26 mouse cellular contexts compared by ENCODE assay signal in genomic region chr15:89165478-89165877, GRCm38 (mm10). TPM values are rescaled to one million over a fixed set of nuclear protein-coding genes. Genes with fewer than 3 reads are reported as not detected.
"Had no signal": no experiment of that assay in that cellular context is flagged by ENCODE, and none has a peak within 500 bp of the region (broad histone marks: within the 10 kb centered on the region; RNA-seq: fewer than 3 reads in every experiment).

No protein-coding gene starts in this region.

- H3K4me2 ChIP-seq: embryonic facial prominence, embryonic 12.5 days; embryonic facial prominence, embryonic 13.5 days; embryonic facial prominence, embryonic 15.5 days; forebrain, embryonic 12.5 days; forebrain, embryonic 13.5 days; forebrain, embryonic 15.5 days had no signal

- ATAC-seq: forebrain, embryonic 13.5 days; forebrain, embryonic 14.5 days; forebrain, embryonic 15.5 days; forebrain, embryonic 16.5 days; forebrain, postnatal 0 days had no signal

- H3K9ac ChIP-seq: embryonic facial prominence, embryonic 12.5 days; embryonic facial prominence, embryonic 13.5 days; embryonic facial prominence, embryonic 15.5 days; forebrain, embryonic 12.5 days; forebrain, embryonic 13.5 days; forebrain, embryonic 15.5 days; forebrain, postnatal 0 days had no signal

- H3K27ac ChIP-seq: embryonic facial prominence, embryonic 10.5 days; embryonic facial prominence, embryonic 12.5 days; embryonic facial prominence, embryonic 13.5 days; embryonic facial prominence, embryonic 15.5 days; forebrain, embryonic 10.5 days; forebrain, embryonic 12.5 days; forebrain, embryonic 13.5 days; forebrain, embryonic 15.5 days; gastrocnemius, adult 2 months; heart, adult 2 months had no signal

- H3K4me3 ChIP-seq: embryonic facial prominence, embryonic 10.5 days; embryonic facial prominence, embryonic 12.5 days; embryonic facial prominence, embryonic 13.5 days; embryonic facial prominence, embryonic 15.5 days; erythroblast, embryonic 14.5 days; forebrain, embryonic 10.5 days; forebrain, embryonic 12.5 days; forebrain, embryonic 13.5 days; forebrain, embryonic 15.5 days; gastrocnemius, adult 2 months; heart, adult 2 months had no signal

- H3K27me3 ChIP-seq: embryonic facial prominence, embryonic 12.5 days; embryonic facial prominence, embryonic 13.5 days; embryonic facial prominence, embryonic 15.5 days; forebrain, embryonic 12.5 days; forebrain, embryonic 13.5 days; forebrain, embryonic 15.5 days had no signal

- H3K9me3 ChIP-seq: embryonic facial prominence, embryonic 10.5 days; embryonic facial prominence, embryonic 12.5 days; embryonic facial prominence, embryonic 13.5 days; embryonic facial prominence, embryonic 15.5 days; forebrain, embryonic 10.5 days; forebrain, embryonic 12.5 days; forebrain, embryonic 13.5 days; forebrain, embryonic 15.5 days had no signal

- DNase-seq: cerebellum, adult 9-10 months; cerebellum, adult 9-11 months; cerebellum, postnatal 14 days; cerebellum, postnatal 25 days; cerebellum, postnatal 36 days; embryo, embryonic 11 days; forebrain, postnatal 0 days; gastrocnemius, adult 2 months; gastrocnemius, postnatal 10 days; gastrocnemius, postnatal 14 days; gastrocnemius, postnatal 25 days; gastrocnemius, postnatal 36 days; heart, adult 11 months; heart, adult 18-20 months; heart, adult 2 months had no signal

RNA-seq across cellular contexts. Expression of gene Mapk11, which starts 16.1 kb away (rescaled TPM):
- polyA plus RNA-seq: erythroblast, embryonic 14.5 days had no signal
